Mouse (Mus musculus) liver, adult 2 months (tissue): ENCODE data around the gene Chrna9.

Experiments
- CTCF ChIP-seq: fragments of 200-500 bp; IDR thresholded peaks from 2 replicates; pipeline ENCODE4 v1.5.1; 2011; ENCODE audit warnings: low read depth, low read length, control low read depth
- POLR2A ChIP-seq: fragments of 200-500 bp; IDR thresholded peaks from 2 replicates; pipeline ENCODE4 v1.6.1; 2011; ENCODE audit warnings: low read length, control low read depth; ENCODE audit not compliant: insufficient read depth; ENCODE audit errors: extremely low read depth

DNA sequence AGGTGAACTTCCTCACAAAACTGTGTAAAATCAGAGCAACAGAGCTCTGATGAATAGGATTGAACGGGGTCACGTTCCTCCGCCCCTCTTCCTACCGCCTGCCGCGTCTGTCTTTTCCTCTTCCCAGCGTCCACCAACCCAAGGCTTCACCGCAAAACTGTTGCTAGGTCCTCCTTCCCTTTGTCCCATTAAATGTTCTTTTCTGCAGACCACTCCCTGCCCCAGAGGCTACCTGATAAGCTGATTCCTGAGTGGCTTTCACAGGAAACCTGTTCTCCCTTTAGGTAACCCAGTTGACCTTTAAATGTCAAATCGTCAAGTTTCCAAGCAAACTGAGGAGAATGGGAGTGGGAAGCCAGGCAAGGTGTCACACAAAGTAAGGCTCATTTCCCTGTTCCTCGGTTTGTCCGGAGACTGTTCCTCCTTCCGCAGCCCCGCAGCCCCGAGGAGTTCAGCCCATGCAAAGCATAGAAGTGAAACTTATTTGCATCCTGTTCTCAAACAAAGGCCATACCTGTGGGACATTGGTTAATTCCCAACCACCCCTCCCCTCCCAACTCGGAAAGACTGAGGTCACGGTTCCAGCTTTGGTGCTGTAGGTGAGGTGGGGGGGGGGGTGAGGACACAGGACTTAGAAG, 70.4 kb downstream of the Chrna9 start:
- TF ChIP-seq CTCF: no peak
- no peak for TF ChIP-seq POLR2A
